Mouse (Mus musculus) monocyte, adult 2 months (primary cell): ENCODE measurements around the gene Shank1.

Experiments
- DNase-seq, 2 experiments: peaks; one replicate each; pipeline ENCODE4 v3.0.0; 2022; ENCODE audit warnings: low spot score in 2 of 2, low read depth in 1 of 2

Gene Shank1

DNA sequence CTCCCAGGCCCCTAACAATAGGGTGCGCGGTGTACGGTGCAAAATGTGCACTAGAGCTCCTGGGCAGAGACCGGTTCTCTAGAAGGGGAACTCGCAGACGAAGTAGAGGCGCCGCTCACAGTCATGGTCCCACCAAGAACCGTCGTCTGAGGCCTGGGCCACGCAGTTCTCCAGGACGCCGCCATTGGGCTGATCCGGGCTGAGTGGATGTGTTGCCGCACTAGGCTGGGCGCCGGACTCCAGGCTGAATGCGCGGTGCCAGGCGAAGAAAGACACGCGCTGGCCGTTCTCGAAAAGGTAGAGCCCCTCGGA, 5.6 kb upstream of the Shank1 start:
- no peak for DNase-seq

DNA sequence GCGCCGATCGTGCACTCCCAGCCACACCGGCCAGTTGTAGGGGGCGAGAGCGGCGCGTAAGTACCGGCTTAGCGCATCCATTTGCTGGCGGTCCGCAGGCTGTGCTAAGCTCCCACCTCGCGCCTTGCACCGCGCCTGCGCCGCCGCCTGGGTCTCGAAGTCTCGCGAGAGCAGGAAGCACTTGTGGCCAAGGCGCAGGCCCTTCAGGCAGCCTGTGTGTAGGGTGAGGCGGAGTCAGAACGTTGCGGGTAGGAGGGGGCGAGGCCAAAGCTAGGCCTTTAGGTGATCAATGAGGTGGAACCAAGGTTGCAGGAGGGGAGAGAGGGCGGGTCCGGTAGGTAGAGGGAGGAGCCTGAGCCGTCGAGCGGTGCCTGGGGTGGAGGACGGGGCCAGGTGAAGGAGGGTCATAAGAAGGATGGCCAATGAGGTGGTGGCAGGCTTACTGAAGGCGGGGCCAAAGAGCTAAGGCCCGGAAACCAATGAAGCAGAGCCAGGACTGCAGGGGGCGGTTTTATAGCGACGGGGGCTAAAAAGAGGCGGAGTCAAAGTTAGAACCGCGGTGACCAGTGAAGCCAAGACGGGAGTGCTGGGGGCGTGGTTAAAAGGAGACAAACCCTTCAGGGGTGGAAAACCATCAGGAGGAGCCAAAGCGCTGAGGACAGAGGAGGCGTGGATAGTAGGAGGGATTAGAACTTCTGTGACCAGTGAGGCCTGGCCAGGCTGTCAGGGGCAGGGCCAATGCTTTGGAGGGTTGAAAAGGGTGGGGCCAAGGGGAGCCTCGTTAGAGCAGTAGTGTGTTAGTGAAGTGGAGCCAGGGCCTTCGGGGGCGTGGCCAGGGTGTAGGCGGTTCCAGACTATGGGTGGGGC, 5.0 kb upstream of the Shank1 start:
- DNase-seq = peak; percentile 87 to 93

- DNase-seq = no peak
Observed at GRCm38 (mm10) chr7:44305686-44306085, 4.4 kb upstream of the Shank1 start.

GRCm38 (mm10) chr7:44306516-44307240, 3.4 kb upstream of the Shank1 start, which contains the start of gene Clec11a:
Clec11a (minus strand) TSS chr7:44306902.
- no peak for DNase-seq

- no peak for DNase-seq
Observed at GRCm38 (mm10) chr7:44307261-44308020, 2.6 kb upstream of the Shank1 start.

DNA sequence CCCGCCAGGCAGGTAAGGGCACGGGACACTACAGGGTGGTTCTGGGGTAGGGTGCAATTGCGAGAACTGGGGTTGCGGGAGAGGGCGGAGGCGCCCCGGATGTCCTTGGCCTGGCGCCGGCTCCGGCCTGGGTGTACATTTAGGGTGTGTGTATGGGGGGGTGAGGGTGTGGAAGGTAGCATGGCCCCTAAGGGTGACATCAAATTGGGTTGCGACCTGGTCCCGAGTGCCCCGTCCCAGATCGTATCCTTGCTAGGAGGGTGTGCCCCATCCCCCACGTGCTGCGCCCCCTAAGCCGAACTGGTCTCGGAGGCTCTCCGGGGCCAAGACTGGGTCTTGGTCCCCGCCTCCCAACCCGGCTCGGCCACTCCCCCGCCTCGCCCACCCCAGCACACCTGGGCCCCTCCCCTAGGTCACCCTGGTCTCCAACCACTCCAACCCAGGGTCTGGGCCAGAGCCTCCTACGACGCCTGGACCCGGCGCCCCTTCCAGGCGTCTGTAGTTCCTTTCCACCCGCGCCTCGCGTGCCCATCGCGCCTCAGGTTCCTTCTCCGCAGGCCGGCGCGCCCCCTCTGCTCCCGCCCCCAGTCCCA, 328 bp downstream of the Shank1 start:
- no peak for DNase-seq

- DNase-seq = no peak
Observed at GRCm38 (mm10) chr7:44310878-44311712, 1.0 kb downstream of the Shank1 start.

GRCm38 (mm10) chr7:44311713-44312304, 1.8 kb downstream of the Shank1 start:
- no peak for DNase-seq

GRCm38 (mm10) chr7:44312484-44312883, 2.4 kb downstream of the Shank1 start:
- no peak for DNase-seq

DNA sequence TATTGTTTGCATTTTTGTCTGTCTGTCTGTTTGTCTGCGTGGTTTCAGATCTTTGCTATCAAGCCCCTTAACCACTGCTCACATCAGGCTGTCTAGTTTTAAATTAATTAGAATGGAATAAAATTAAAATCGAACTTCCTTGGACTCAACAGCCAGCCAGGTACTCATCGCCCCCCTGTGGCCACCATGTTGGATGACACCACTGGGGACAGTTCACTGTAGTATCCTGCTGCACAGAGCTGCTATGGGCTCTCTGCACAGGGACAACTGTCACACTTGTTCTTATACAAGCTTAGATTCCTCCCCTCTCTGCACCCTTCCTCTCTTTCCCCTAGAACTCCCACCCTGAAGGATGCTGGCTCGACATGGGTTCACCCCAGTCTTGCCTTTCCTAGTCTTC, 7.9 kb downstream of the Shank1 start:
- DNase-seq = no peak

- no peak for DNase-seq
Observed at GRCm38 (mm10) chr7:44320886-44321285, 10.8 kb downstream of the Shank1 start.

- no peak for DNase-seq
Observed at GRCm38 (mm10) chr7:44322290-44322689, 12.2 kb downstream of the Shank1 start.

GRCm38 (mm10) chr7:44326614-44327013, 16.6 kb downstream of the Shank1 start:
- DNase-seq = no peak

GRCm38 (mm10) chr7:44332336-44332735, 22.3 kb downstream of the Shank1 start:
- no peak for DNase-seq

DNA sequence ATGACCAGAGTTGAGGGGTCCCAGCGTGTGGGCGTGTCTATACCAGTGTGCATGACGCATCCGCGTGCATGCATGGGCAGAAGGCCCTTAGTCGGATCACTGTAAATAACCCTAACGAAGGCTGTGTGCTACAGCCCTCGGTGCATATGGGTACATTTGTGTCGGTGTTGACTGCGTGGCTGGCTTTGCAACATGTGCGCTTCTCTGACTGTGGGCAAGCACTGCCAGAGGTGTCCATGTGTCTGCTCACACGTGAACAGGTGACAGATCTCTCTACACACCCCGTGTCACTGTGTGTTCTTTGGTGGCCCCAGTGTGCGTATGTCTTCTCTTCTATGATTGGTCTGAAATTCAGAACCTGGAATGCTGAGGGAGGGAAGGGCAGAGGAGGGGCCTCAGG, 24.1 kb downstream of the Shank1 start:
- DNase-seq = no peak

GRCm38 (mm10) chr7:44335031-44335878, 25.2 kb downstream of the Shank1 start:
- no peak for DNase-seq

DNA sequence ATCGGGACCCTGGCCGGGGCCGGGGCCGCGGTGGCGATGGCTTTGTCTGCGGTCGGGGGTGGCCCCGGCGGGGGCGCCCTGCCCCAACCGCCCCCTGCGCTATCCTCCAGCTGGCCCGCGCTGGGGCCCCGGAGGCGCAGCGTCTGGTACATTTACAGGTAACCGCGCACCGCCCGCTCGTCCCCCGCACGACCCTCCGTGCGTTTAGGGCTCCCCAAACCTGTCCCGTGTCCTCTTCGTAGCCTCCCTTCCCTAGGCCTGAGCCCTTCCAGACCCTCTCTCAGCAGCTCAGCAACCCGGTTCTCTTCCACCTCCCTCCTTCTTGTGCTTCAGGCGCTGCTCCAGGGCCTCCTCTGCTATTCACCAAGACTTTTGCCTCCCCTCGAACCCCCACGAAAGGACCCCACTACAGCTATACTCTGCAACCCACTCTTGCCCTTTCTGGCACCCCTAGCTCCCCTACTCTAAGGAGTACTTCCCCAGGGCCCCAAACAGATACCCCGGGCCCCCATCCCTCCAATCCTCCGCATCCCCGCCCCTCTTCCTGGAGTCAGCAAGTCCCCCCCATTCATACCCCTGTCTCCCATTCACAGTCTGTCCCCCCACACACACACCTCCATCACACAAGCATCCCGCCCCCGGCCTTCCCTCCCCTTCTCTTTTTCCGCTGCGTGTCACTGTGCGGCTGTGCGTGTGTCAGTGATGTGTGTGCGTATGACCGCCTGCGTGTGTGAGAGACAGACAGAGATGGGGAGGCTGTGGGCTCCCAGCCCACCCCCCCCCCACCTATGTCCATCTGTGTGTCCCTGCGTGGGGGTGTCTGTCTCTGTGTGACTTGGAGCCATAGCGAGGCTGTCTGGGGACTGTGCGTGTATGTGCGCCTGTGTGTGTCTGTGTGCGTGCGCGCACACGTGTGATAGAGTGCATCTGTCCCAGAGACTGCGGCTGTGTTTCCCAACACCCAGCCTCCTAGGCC, 26.3 kb downstream of the Shank1 start:
- no peak for DNase-seq
